Mouse (Mus musculus): ENCODE data around the gene Magel2. TPM values are rescaled to one million over a fixed set of nuclear protein-coding genes. Genes with fewer than 3 reads are reported as not detected.

Gene Magel2
- polyA plus RNA-seq, 1 experiment from 2014 or later = 17.5 TPM

Other genes with a start within 250 kb of the Magel2 start
- gene Ndn, start 30.4 kb upstream of the Magel2 start, polyA plus RNA-seq (2016; fragmentation: Nextera tagmentation; extraction: Ambion mirVana) = 275 and 288 TPM in 2 replicates
- gene Mkrn3, start 43.1 kb downstream of the Magel2 start, polyA plus RNA-seq (2016; fragmentation: Nextera tagmentation; extraction: Ambion mirVana) = 19.1 and 21.0 TPM in 2 replicates
- 47.3 and 48.5 TPM in 2 replicates for gene Peg12, start 87.5 kb downstream of the Magel2 start, polyA plus RNA-seq (2016; fragmentation: Nextera tagmentation; extraction: Ambion mirVana)

All from hindbrain, embryonic 12.5 days (tissue).